Mouse (Mus musculus) CD4-positive, CD25-positive, alpha-beta regulatory T cell, adult 4 months (primary cell): ENCODE results near the gene Mindy3. TPM values are rescaled to one million over a fixed set of nuclear protein-coding genes. Genes with fewer than 3 reads are reported as not detected.
A peak's percentile ranks its signal among the peaks of the same experiment; 100 is the strongest.

Experiments used
- ATAC-seq: one replicate; pipeline ENCODE4 v1.8.0; 2017
- polyA plus RNA-seq, 2 experiments: library from polyadenylated mRNA; unstranded; fragments of 100-300 nt; shearing (Covaris generic); gene quantifications; one replicate each; pipeline ENCODE4 v1.2.1; 2017

Mindy3 gene
- polyA plus RNA-seq, 2 experiments from 2014 or later = 37.1 to 44.8 TPM

DNA sequence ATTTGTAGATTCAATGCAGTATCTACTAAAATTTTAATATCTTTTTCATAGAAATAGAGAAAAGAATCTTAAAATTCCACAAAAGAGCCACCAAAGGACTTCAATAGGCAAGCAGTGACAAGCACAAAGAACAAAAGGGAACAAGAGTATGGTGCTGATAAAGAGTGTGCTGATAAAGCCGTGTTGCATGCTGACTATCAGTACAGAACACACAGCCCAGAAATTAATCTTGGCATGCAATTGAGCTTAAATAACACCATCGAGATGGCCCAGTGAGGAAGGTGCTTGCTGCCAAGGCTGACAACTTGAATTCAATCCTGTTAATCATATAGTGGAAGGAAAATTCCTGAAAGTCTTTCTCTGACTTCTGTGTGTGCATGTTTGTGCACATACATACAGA, 50.8 kb downstream of the Mindy3 start:
- ATAC-seq = no peak

DNA sequence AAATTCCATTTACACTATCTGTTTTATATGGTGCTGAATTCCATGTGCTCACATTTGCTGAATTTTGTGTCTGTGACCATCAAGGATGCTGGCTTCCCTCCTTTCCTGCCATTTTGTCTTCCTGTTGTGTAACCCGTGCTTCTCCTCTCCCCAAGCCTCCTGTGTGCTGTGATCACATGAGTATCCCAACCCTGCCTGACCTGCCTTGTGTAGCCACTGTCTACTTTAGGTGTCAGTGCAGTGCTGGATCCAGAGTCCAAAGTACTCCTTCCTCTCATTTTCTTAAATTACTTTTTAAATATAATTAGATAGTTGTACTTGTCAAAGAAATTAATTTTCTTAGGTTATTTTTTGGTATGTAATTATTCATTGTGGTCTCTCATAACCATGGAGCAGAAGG, 51.3 kb downstream of the Mindy3 start:
- ATAC-seq = no peak

DNA sequence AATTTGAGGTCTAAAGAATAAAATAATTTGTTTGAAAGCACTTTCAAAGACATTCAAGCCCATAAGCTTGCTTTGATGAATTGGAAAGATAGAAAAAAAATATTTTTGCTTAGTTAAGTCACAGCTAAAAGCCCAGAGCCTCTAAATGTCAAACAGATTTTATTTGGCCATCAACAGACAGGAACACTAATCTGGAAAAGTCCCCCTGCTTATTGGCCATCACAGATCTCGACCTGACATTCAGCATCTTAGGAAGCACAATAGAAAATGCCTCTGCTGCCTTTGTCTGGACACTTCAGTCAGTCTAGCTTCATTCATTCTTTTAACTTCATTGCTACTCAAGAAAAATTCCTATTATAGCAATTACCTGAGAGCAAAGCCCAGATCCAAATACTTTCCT, 58.0 kb downstream of the Mindy3 start:
- ATAC-seq = no peak

DNA sequence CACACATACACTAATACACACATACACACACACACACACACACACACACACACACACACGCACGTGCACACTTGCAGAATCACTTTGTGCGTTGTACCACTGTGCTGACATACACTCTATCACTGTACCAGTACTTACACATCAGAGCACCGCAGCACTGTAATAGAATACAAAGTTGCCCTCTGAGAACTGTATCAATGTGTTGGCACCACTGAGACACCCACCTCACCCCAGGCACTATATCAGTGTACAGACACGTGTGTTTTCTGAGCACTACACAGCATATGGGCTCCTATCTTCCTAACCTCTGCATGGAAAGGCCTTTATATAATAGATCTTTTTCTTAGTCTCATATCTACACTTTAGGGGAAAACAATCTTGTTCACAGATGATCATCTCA, 64.4 kb downstream of the Mindy3 start:
- ATAC-seq = no peak

DNA sequence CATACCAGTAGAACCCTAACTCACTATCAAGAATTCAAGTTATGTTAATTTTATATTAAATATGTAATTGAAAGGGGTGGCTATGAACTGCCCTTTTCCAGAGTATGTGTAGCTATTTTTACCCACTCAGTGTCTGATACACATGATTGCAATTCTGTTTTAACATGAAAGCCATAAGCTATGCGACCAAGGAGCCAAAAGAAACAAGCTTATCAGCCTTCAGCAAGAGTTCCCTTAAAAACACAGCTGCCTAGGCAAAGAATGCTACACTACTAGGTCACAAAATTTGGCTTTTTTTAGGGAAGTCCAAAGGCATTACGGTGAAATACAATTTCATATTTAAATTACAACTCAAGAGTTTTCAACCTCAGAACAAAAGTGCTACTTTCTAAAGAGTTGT, 70.4 kb downstream of the Mindy3 start:
- no peak for ATAC-seq

DNA sequence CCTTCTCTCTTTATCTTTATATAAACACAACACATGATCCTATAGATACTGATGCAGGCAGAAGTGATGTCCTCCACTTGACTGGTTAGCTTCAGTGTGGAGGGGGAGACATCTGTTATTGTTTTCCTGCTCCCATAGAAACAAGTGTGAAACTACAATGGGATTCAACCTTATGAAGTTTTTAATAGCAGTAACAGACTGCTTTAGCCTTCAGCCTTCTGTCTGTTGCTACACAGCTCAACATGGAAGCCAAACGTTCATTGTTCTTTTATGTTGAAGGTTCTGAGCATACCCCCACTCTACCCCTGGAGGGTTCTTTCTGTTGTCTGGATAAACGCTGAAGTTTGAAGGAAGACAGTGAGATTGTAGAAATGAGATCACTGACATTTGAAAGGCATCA, 87.3 kb downstream of the Mindy3 start:
- ATAC-seq = no peak

DNA sequence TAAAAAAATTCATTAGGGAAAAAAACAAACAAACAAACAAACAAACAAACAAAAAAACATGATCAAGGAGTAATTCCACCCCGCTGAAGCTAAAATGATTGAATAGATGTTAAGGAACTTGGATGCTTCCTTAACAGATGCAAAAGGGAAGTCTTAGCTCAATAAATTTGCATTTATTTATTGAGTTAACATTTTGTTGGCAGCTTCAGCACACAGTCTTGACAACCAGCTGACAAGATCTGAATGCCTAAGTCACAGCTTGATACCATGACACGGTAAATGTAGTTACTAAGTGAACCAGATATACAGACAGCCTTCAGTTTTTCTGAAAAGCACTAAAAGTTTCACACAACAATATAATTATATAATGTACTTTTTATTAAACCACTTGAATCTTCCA, 89.7 kb downstream of the Mindy3 start:
- no peak for ATAC-seq

DNA sequence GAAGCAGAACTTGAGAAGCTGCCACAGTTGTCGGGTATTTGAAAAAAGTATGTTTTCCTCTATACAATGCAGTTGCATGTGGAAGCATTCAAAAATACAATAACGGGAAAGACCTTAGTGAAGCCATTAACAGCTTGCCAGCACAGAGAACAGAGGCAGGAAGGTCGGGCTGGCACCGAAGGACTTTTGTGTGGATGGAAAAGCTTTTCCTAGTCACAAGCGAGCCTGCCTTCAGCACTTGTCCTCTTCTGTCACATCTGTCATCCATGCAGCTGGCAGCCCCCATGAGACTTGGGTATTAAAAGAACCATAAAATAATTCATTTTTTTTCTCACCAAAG, 90.2 kb downstream of the Mindy3 start:
- ATAC-seq = no peak

DNA sequence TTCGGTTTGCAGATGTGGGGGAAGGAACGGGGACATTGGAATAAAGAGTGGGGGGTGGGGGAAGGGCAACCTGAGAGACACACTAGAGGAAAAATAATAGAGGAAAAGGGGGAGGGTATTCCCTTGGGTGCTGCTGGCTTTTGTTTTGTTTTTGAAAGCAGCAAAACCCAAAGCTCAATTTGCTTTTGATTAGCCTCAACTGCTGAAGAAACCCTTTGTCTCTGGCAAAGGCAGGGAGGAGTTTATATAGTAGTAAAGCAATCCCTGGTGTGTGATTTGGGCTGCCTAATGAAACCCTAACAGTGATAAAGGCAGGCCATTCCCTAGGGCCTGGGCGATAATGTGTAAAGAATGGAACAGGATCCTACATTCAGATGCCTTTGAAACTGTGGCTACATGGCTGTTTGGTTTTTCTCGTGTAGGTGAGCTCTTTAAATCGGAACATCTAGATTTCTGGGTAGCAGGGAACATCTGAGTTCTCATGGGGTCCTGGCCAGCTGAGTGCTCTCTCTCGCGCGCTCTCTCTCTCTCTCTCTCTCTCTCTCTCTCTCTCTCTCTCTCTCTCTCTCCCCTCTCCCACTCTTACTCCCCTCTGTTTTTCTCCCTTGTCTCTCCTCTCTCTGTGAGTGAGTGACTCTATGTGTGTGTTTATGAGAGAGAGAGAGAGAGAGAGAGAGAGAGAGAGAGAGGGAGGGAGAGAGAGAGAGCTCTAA, 90.8 kb downstream of the Mindy3 start:
- no peak for ATAC-seq

DNA sequence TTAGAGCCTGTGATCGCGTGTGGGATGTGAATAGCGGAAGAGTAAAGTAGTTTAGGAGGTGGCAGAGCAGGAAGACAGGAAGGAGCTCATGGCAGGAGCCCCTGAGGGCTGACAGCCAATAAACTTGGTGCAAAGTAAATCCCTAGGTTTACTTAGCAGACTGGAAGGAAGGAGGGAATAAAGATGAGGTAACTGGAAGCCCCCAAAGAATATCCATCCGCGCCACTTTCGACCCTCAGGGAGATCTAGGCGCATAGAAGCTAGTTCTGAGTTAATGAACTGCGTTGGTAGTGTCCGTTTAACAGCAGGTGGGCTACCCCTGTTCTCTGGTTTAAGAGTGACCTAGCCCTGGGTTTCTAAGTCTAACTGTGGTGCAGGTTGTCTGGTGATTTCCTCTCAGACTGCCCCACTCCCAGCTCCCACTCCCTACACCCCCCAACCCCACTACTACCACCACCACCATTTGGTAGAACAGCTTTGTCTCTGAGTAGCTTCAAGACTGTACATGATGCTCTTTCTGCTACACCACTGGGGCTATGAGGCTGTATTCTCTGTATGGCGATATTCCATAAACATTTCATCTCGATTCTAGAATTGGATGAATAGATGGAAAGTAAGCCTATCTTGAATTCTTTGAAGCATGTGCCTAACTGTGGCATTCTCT, 91.4 kb downstream of the Mindy3 start:
- ATAC-seq = no peak

DNA sequence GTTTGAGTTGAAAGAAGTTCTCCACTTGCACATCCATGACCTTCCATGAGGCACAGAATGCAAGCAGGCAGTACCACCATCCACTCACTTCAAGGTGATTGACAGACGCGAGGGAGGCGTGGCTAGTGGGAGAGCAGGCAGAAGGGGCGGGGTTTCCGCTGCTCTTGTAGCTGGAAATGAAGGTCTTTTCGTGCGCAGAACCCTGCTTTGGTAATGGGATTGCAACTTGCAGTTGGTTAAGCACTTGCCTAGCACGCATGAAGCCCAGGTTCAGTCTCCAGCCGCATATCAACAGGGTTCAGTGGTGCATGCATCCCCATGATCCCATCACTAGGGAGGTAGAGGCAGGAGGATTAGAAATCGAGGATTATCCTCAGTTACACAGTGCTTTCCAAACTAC, 92.1 kb downstream of the Mindy3 start:
- peak; percentile 72 for ATAC-seq

DNA sequence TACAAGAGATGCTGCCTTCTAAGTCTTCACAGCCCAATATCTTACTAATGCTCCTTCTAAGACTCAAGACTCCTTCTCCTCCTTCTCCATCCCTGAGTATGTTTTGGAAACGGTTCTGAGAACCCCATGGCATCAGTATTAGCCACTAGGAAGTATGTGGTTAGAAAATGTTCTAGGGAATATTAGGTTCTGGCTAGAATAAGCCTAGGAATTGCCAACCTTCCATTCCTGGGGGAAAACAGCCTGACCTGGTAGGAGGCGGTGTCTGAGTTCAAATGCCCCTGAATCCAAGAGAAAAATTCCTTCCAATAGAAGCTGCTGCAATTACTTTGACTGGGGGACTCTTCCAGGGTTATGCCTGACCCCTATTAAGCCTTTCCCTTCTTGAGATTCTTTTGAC, 93.4 kb downstream of the Mindy3 start:
- no peak for ATAC-seq

DNA sequence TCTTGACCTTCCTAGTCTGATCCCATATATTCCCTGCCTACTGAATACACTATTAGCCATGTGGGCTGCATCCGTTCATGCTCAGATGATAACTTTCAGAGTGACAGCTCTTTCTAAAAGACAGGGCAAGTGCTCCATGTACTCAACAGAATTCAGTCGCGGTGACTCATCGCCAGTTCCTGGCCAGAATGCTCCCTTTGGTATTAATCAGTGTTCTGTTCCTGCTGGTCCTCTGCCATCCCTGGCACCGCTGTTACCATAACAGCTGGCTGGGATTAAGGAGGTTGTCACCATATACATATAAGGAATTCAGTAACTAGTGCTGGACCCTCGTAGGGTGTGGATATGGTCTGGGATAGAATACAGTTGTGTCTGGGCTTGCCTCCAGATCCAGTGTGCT, 93.9 kb downstream of the Mindy3 start:
- no peak for ATAC-seq

DNA sequence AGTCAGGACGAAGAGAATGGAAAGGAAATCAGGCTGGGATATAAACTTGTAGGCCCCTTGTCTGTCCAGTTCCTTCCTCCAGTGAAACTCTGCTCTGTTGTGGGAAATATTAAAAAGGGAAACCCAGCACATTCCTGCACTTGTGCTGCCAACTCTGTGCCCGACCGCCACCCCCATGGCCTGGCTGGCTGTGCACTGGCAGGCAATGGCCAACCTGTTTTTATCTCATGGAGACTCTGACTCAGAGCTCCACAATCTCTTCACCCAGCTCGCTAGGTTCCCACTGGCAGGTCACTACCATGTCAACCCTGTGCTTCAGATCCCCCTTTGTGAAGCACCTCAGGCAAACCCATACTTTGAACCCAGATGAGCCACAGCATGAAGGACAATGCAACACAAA, 98.4 kb downstream of the Mindy3 start:
- no peak for ATAC-seq

DNA sequence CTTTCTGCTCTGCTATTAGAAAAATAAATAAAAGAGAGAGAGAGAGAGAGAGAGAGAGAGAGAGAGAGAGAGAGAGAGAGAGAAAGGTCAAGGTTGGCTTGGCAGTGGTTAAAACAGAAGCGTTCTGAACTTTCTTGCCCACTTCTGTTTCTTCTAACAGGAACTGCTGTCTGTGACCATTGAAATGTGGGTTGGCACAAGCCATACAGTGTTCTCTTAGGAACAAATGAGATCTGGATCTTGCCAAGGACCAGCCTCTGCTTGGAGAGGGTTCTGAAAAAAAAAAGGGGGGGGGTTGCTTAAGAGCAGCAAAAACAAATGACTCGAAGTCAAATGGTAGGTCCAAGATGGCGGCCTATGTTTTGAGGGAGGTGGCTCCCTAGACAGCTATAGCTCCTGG, 100.6 kb downstream of the Mindy3 start:
- no peak for ATAC-seq

DNA sequence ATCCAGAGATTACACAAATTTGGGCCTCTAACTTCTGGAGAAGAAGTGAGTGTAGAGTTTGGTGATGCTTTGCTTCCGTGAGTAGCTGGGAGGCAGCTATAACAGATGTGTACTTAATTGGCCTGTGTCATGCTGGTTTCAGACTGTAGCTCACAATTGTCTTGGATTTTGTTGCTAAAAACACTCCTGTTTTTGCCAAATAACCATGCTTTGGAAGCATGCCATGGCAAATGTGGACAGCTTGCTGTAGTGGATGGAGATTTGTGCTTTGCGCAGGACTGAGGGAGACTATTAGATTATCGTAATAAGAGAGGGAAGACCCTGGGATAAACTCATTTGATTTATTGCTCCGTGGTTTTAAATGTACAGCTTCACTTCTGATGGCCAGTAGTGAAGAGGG, 101.2 kb downstream of the Mindy3 start:
- no peak for ATAC-seq

DNA sequence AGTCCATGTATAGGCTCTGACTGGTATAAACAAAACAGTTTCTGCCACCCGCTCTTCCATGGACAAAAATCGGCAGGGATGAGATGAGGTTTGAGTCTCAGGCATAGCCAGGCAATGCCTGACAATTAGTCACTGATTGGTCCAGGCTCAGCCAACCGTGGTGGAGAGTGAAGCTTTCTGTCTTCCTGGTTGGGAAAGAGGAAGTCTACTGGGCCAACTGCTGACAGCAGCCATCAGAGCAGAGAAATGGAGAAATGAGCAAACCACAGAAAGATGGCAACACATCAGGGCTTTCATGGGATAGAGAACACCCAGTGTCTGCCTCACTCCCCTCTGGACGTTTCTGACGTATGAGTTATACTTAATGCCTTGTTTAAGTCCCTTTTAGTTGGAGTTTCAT, 101.9 kb downstream of the Mindy3 start:
- ATAC-seq = no peak

DNA sequence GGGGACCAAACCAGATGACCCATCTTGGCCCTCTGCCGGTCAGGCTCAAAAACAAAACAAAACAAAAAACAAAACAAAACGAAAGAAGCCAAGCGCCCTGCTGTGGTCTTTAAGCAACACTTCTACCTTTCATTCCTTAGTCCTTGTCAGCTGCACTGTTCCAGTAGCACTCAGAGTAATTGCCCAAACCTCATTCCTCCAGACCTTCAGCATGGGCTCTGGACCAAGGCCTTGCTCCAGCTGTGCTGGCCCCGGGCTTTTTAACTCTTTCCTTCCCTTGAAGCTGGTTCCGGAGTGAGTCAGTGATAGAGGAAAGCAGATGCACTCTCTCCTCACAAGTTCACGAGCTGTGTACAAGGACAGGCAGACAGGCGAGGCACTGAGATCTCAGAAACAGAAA, 102.9 kb downstream of the Mindy3 start:
- no peak for ATAC-seq

DNA sequence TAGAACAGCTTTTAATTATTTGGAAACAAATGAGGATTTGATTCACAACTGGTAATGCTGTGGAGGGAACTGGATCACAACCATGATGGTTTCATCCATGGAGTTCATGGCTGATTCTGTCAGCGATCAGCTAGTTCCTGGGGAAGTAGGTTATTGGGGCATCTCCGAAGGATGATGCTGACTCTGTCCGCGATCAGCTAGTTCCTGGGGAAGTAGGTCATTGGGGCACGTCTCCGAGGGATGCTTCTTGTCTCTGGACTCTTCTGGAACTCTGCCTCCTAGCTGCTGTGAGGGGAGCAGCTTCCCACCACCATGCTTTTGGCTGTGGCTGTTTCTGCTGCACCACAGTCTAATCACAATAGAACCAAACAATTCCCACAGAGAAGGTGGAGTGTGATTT, 105.2 kb downstream of the Mindy3 start:
- no peak for ATAC-seq

DNA sequence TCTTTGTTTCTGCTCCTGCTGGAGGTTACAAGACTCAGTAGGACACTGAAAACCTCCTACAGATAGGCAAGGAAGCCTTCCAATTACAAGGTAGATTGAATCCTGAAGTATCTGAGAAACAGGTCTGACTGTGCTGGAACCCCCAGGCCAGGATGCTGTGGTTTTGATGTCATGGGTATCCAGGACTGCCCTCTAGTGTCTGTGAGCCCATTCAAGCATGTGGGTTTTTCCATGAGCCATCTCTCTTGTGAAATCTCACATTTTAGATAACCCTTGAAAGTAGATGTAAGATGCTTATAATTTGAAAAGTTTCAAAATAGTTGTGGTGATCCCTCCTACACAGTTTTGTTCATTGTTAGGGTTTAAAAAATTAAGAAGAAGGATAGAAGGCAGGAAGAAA, 110.8 kb downstream of the Mindy3 start:
- no peak for ATAC-seq

DNA sequence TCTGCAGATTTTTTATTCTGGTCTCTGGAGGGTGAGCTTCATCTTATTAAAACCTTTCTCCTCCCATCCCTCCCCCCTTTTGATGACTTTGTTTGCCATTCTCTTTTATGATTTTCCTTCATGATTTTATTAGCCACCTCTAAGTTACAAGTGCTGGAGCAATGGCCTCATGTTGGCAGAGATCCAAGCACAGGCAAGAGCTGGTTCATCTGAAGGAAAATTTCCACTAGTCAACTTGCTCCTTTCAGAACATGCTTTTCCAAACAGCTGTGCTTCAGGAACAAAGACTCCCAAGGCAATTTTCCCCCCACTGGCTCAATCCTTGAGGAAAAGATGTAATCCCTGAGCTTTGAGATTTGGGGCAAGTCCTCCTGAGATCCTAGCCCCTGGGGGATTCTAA, 112.0 kb downstream of the Mindy3 start:
- no peak for ATAC-seq

DNA sequence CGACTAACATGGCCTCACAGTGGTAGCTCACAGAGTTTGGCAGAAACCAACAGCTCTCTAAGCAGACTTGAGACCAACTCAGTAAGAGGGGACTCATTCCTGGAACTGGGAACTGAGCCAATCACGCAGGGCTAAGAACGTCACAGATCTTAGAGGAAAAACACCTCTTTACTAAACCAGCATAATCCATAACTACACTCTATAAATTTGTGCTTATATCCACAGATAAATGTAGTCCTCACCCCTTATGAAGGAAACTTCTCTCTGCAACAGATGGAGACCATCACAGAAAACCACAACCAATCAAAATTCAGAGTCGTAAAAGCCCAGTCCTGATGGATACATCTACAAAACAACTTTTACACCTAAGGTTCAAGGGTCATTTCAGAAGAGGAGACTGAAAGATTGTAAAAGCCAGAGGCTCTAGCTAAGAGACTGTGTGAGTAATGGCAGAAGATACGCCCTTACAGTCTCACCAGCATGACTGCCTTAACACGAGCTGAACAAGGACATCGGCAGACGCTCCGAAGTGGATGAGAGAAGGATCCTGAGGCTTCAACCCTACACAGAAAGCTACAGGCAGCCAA, 114.1 kb downstream of the Mindy3 start:
- no peak for ATAC-seq

DNA sequence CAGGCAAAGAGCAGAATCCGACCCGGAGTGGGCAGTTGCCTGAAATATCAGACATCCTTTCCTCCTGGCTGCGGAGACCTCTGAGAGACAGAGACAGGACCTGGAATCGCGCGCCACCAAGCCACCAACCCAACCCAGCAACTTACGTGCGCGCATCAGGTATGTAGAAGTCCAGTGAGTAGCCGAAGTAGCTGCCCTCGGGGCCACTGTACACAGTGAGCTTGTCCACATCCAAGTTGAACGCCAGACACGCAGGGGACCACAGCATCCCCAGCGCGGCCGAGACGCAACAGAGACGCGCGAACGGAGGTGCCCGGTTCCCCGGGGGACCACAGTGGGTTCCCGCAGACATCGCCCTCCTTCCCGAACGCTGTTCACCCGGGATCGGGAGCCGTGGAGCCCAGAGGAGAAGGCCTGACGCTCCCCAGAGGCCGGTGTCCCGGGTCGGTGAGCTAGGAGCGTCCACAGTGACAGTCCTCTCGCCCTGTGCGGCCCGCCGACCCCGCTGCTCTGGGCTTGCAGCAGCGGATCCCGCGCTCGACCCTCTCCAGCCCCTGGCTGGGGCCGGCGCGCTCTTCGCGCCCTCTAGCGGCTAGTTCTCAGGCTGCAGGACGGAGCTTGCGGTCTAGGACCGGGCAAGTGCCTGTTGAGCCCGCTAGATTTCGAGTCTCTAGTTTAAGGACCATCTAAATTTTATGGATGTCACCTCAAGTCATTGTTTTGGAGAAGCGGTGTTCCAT, 117.7 kb downstream of the Mindy3 start, which contains the start of gene Itga8:
TSS of gene Itga8 (minus strand) at position 492 of the 740 bp plus-strand sequence.
- ATAC-seq = peak; percentile 75
